Mouse (Mus musculus) liver, embryonic 14.5 days (tissue): ENCODE data around the gene Trappc10.

Source experiments
- CTCF ChIP-seq: IDR thresholded peaks from 2 replicates; pipeline ENCODE4 v1.5.1; 2016; ENCODE audit warnings: antibody characterized with exemption, low read depth, control low read depth
- EP300 ChIP-seq: IDR thresholded peaks from 2 replicates; pipeline ENCODE4 v1.6.1; 2016; ENCODE audit warnings: antibody characterized with exemption, low read depth

DNA sequence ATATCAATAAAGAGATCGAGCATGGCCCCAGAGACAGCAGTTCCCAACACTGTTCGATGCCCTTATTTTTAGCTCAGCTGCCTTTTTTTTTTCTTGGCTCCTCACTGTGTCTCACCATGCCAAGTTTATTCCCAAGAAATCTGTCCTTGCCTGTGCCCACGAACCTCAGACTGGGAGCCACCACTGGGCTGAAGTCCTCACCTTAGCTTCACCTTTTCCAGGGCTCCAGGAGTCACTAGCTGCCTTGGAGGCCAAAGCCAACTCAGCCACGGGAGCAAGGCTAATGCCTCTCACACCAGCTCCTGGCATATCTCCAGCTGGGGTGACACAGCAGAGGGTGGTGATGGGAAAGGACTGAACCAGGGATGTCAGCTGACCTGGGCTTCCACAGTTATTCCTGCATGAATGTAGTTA is 11.2 kb upstream of the Trappc10 start:
- TF ChIP-seq CTCF (no peak), EP300 (no peak)
